Mouse (Mus musculus): Measurements from ENCODE around the gene Map3k11. TPM values are rescaled to one million over a fixed set of nuclear protein-coding genes. Genes with fewer than 3 reads are reported as not detected.

The Map3k11 gene
- total and polyA plus RNA-seq, 3 experiments, result 22.2 to 145 (median 23.3) TPM

DNA sequence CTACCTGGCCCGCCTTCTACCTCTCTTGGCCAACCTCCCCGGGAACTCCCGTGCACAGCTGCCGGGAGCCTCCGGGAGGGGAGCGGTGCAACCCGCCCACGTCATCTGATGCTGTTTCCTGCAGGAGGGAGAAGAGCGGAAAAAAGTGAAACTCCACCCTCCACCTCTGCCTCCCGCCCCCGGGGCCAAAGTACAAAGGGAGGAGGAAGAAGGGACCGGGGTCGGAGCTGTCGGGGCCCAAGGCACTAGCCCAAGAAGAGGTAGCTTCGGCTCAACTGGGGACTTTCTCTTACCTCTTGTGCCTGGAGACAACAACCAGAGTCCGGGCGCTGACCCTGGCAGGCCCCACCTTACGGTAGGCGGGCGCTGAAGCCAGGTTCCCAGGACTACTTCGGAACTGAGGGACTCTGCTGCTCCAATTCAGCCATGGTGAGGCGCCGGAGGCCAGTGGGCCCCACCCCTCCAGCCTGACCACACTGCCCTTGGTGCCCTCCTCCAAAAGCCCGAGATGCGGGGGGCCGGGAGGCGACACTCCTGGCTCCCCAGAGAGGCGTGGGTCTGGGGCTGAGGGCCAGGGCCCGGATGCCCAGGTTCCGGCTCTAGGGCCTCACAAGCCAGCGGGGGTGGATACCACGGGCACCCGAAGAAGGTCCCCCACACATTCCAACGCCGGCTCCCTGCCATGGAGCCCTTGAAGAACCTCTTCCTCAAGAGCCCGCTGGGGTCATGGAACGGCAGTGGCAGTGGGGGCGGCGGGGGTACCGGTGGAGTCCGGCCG, 1.2 kb downstream of the Map3k11 start:
- H3K4me1 ChIP-seq (ENCODE audit: insufficient read depth, low read depth, low read length), result peaks cover 67% of the 10 kb centered on the region
- peaks cover 73% of the 10 kb centered on the region for H3K36me3 ChIP-seq (replicated peaks)
- H3K4me3 ChIP-seq (ENCODE audit: low read depth, low read length), result peak overlapping the region; percentile 86
- TF ChIP-seq POLR2AphosphoS5 (IDR thresholded peaks at IDR 0.05; ENCODE audit: insufficient replicate concordance, low read depth, low read length) (no peak), TAL1 (conservative IDR thresholded peaks at IDR 0.05; ENCODE audit: low read depth, low read length) (no peak), GATA2 (IDR thresholded peaks at IDR 0.05; ENCODE audit: borderline replicate concordance, low read depth, low read length) (no peak), CTCF (IDR thresholded peaks at IDR 0.05; ENCODE audit: low read depth, low read length) (no peak), GATA1 (IDR thresholded peaks at IDR 0.05; ENCODE audit: borderline replicate concordance, low read length) (no peak)
- ATAC-seq (ENCODE audit: extremely low read depth, insufficient number of reproducible peaks, low FRiP score, poor library complexity, severe bottlenecking) (peak; percentile 61; the same call in 1 of the 2 replicates), DNase-seq (ENCODE audit: low spot score) (peak; percentile 96)
- H3K9me3 ChIP-seq (replicated peaks), result no peaks in the 10 kb centered on the region
- no peaks in the 10 kb centered on the region for H3K27me3 ChIP-seq (ENCODE audit: insufficient read depth, low read length)

DNA sequence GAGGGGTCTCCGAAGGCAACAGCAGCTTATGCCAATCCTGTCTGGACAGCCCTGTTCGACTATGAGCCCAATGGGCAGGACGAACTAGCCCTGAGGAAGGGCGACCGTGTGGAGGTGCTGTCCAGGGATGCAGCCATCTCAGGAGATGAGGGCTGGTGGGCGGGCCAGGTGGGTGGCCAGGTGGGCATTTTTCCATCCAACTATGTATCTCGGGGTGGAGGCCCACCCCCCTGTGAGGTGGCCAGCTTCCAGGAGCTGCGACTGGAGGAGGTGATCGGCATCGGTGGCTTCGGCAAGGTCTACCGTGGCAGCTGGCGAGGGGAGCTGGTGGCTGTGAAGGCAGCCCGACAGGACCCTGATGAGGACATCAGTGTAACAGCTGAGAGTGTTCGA, 1.8 kb downstream of the Map3k11 start:
- ATAC-seq (ENCODE audit: extremely low read depth, insufficient number of reproducible peaks, low FRiP score, poor library complexity, severe bottlenecking) (no peak), DNase-seq (ENCODE audit: low spot score) (no peak)
- Histone ChIP-seq H3K4me1 (ENCODE audit: insufficient read depth, low read depth, low read length) (peaks cover 71% of the 10 kb centered on the region), H3K27me3 (ENCODE audit: insufficient read depth, low read length) (no peaks in the 10 kb centered on the region), H3K4me3 (ENCODE audit: low read depth, low read length) (peak overlapping the region; percentile 86), H3K36me3 (replicated peaks) (peaks cover 73% of the 10 kb centered on the region), H3K9me3 (replicated peaks) (no peaks in the 10 kb centered on the region)
- TF ChIP-seq CTCF (IDR thresholded peaks at IDR 0.05; ENCODE audit: low read depth, low read length) (no peak), POLR2AphosphoS5 (IDR thresholded peaks at IDR 0.05; ENCODE audit: insufficient replicate concordance, low read depth, low read length) (no peak), GATA1 (IDR thresholded peaks at IDR 0.05; ENCODE audit: borderline replicate concordance, low read length) (no peak), TAL1 (conservative IDR thresholded peaks at IDR 0.05; ENCODE audit: low read depth, low read length) (no peak), GATA2 (IDR thresholded peaks at IDR 0.05; ENCODE audit: borderline replicate concordance, low read depth, low read length) (no peak)

DNA sequence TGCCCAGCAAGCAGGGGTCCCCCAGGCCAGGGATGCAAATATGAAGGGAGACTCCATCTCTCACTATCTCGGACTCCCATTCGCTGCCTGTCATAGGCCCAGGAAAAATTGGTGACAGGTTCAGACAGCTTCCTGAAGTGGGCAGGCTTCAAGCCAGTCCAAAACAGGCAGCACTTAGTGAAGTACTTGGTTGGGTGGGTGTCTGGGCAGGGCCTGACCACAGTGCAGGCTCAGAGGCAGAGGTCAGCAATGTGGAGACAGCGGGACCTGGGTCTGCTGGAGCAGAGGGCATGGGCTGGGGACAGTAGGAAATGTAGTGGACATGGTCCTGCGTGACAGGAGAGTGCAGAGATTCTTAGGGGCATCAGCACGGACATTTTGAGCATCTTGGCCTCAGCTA, 3.1 kb downstream of the Map3k11 start:
- TF ChIP-seq GATA2 (IDR thresholded peaks at IDR 0.05; ENCODE audit: borderline replicate concordance, low read depth, low read length), result no peak
- TF ChIP-seq POLR2AphosphoS5 (IDR thresholded peaks at IDR 0.05; ENCODE audit: insufficient replicate concordance, low read depth, low read length), result no peak
- no peak for TF ChIP-seq GATA1 (IDR thresholded peaks at IDR 0.05; ENCODE audit: borderline replicate concordance, low read length)
- TF ChIP-seq TAL1 (conservative IDR thresholded peaks at IDR 0.05; ENCODE audit: low read depth, low read length), result no peak
- DNase-seq (ENCODE audit: low spot score), result no peak
- H3K4me3 ChIP-seq (ENCODE audit: low read depth, low read length), result peak overlapping the region; percentile 86; the same call in 1 of the 2 replicates
- H3K9me3 ChIP-seq (replicated peaks), result no peaks in the 10 kb centered on the region
- no peak for ATAC-seq (ENCODE audit: extremely low read depth, insufficient number of reproducible peaks, low FRiP score, poor library complexity, severe bottlenecking)
- H3K36me3 ChIP-seq (replicated peaks), result peaks cover 73% of the 10 kb centered on the region
- H3K4me1 ChIP-seq (ENCODE audit: insufficient read depth, low read depth, low read length), result peaks cover 63% of the 10 kb centered on the region
- no peaks in the 10 kb centered on the region for H3K27me3 ChIP-seq (ENCODE audit: insufficient read depth, low read length)

DNA sequence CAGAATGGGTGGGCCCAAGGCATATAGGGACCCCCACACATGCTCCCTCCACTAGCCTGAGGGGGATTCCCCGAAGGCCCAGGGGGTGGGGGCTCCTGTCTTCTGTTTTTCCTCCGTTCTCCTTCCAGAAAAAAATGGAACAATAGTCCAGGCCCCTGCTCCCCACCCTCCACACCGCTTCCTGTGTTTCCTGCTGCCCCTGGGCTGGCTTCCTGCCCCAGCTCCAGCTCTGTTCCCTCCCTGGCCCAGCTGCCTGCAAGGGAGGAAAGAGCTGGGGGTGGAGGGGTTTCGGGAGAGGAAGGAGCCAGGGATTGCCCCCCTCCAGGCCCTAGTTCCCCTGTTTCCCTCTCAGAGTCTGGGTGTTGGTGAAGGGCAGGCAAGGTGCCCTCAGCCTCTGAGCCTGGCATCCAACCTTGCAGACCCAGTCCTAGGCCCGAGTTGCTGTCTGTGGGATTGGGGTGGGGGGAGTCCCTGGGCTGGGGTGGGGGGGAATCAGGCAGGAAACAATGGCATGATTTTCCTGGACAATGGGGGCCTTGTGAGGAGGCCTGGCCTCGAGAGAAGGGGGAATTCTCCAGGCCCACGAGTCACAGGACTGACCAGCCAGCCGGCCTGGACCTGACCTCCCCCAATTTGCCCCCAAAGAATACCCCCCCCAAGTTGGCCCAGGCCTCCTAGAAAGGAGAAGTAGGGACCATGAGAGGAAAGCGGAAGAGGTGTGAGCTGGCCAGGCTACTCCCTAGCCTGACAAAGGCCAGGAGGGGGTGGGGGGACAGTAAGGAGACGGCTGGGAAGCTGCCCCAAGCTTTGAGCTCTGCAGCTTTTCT, 3.8 kb downstream of the Map3k11 start:
- no peak for TF ChIP-seq POLR2AphosphoS5 (IDR thresholded peaks at IDR 0.05; ENCODE audit: insufficient replicate concordance, low read depth, low read length)
- TF ChIP-seq GATA2 (IDR thresholded peaks at IDR 0.05; ENCODE audit: borderline replicate concordance, low read depth, low read length), result no peak
- TF ChIP-seq CTCF (IDR thresholded peaks at IDR 0.05; ENCODE audit: low read depth, low read length), result no peak
- H3K4me1 ChIP-seq (ENCODE audit: insufficient read depth, low read depth, low read length), result peaks cover 59% of the 10 kb centered on the region
- peaks cover 75% of the 10 kb centered on the region for H3K36me3 ChIP-seq (replicated peaks)
- no peaks in the 10 kb centered on the region for H3K27me3 ChIP-seq (ENCODE audit: insufficient read depth, low read length)
- ATAC-seq (ENCODE audit: extremely low read depth, insufficient number of reproducible peaks, low FRiP score, poor library complexity, severe bottlenecking) (no peak), DNase-seq (ENCODE audit: low spot score) (peak; percentile 63)
- H3K9me3 ChIP-seq (replicated peaks), result no peaks in the 10 kb centered on the region
- peak overlapping the region; percentile 86; the same call in 1 of the 2 replicates for H3K4me3 ChIP-seq (ENCODE audit: low read depth, low read length)

DNA sequence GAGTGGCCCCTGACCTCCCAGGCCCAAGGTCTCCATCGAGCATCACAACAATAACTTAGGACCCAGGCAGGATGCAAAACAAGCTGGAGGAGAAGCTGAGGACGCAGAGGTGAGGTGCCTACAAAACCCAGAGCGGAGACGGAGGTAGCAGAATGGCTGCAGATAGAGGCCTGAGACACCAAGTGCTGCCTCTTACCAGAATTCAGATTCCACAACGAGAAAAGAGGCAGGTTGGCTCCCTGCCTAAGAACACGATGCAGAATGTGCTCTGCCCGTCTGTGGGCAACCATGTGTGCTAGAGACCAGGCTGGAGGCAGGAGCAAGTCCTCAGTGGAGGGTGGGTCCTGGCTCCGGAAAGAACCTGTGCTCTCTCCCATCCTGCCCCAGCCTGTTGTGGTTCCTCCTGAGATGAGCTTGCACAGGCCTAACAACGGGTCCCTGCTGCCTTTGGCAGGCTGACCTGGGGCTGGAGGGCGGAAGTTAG, 4.4 kb downstream of the Map3k11 start:
- DNase-seq (ENCODE audit: low spot score) (no peak), ATAC-seq (ENCODE audit: extremely low read depth, insufficient number of reproducible peaks, low FRiP score, poor library complexity, severe bottlenecking) (no peak)
- Histone ChIP-seq H3K4me1 (ENCODE audit: insufficient read depth, low read depth, low read length) (peaks cover 52% of the 10 kb centered on the region), H3K27me3 (ENCODE audit: insufficient read depth, low read length) (no peaks in the 10 kb centered on the region), H3K36me3 (replicated peaks) (peaks cover 79% of the 10 kb centered on the region), H3K4me3 (ENCODE audit: low read depth, low read length) (peak overlapping the region; percentile 86; the same call in 1 of the 2 replicates), H3K9me3 (replicated peaks) (no peaks in the 10 kb centered on the region)
- TF ChIP-seq CTCF (IDR thresholded peaks at IDR 0.05; ENCODE audit: low read depth, low read length) (no peak), POLR2AphosphoS5 (IDR thresholded peaks at IDR 0.05; ENCODE audit: insufficient replicate concordance, low read depth, low read length) (no peak), TAL1 (conservative IDR thresholded peaks at IDR 0.05; ENCODE audit: low read depth, low read length) (no peak), GATA1 (IDR thresholded peaks at IDR 0.05; ENCODE audit: borderline replicate concordance, low read length) (no peak), GATA2 (IDR thresholded peaks at IDR 0.05; ENCODE audit: borderline replicate concordance, low read depth, low read length) (no peak)

DNA sequence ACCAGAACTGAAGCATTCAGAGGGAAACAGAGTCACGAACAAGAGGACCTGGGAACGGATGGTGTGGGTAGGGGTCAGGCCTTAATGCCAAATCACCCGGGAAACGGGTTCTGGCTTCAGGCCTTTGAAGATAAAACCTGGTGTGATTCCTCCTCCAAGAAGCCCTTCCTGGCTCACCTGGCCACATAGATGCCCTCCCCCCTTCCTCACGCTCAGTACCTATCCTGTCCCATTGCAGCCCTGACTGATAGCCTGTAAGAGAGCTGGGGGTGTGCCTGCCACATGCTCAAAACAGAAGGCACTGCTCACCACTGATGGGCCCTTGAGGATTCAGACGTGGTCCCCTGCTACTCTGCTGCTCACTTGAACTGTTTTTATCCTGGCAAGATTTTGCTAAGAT, 5.3 kb downstream of the Map3k11 start:
- TF ChIP-seq POLR2AphosphoS5 (IDR thresholded peaks at IDR 0.05; ENCODE audit: insufficient replicate concordance, low read depth, low read length), result no peak
- TF ChIP-seq GATA2 (IDR thresholded peaks at IDR 0.05; ENCODE audit: borderline replicate concordance, low read depth, low read length), result no peak
- no peak for TF ChIP-seq CTCF (IDR thresholded peaks at IDR 0.05; ENCODE audit: low read depth, low read length)
- TF ChIP-seq TAL1 (conservative IDR thresholded peaks at IDR 0.05; ENCODE audit: low read depth, low read length), result no peak
- TF ChIP-seq GATA1 (IDR thresholded peaks at IDR 0.05; ENCODE audit: borderline replicate concordance, low read length), result no peak
- Histone ChIP-seq H3K4me1 (ENCODE audit: insufficient read depth, low read depth, low read length) (peaks cover 52% of the 10 kb centered on the region), H3K36me3 (replicated peaks) (peaks cover 87% of the 10 kb centered on the region), H3K27me3 (ENCODE audit: insufficient read depth, low read length) (no peaks in the 10 kb centered on the region), H3K4me3 (ENCODE audit: low read depth, low read length) (no peak overlapping the region; the same call in 1 of the 2 replicates), H3K9me3 (replicated peaks) (no peaks in the 10 kb centered on the region)
- no peak for ATAC-seq (ENCODE audit: extremely low read depth, insufficient number of reproducible peaks, low FRiP score, poor library complexity, severe bottlenecking)
- no peak for DNase-seq (ENCODE audit: low spot score)
